Mouse (Mus musculus) yolk sac, embryonic 10.5 days (tissue): Measurements from ENCODE around the gene Cmas.

Experiments used
- DNase-seq: peaks from one replicate; pipeline ENCODE4 v3.0.0-alpha.2; 2017; ENCODE audit warnings: low spot score

Cmas gene

GRCm38 (mm10) chr6:142752331-142753246 lies 3.9 kb upstream of the Cmas start:
- no peak for DNase-seq

DNA sequence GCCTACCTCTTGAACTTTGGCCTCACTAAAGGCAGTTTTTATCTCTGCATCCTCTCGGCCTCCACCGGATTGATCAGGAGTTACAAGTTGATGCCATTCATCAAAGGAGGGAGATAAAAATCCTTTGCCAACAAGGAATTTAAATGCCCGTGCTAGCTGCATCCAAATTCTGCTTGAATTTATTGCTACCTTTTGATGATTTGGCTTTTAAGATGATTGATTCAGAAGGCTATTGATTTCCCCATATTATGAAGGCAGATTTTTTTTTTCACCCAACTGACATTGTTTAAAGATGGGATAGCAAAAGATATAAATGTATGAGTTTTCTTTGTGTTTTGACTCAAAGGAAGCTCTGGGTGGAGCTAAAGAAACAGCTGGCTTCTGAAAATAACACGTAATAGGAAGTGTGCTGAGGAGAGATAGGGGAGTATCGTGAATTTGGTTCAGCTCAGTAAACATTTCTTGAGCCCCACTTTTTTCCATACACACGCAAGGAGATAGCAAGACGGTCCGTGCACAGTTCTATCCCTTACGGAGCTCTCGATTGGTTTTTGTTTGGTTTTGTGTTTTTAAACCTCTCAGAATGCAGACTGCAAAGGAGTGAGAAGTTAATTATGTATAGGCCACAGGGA lies 964 bp downstream of the Cmas start:
- no peak for DNase-seq

DNA sequence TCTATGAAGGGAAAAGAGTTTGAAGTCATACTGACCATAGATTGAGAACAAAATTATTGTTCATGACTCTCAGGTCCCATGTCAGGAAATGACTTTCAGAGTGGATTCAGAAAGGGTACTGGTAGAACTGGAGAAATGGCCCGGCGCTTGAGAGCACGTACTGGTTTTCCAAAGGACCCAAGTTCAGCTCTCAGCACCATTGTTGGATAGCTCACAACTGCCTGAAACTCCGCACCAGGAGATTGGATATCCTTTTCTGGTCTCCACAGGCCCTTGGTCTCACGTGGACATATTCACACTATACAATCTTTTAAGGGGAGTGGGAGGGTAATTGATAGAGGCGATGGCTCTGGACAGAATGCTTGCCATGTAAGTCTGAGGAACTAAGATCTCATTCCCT lies 1.5 kb downstream of the Cmas start:
- no peak for DNase-seq

- DNase-seq = no peak
Observed at GRCm38 (mm10) chr6:142758562-142758961, 2.1 kb downstream of the Cmas start.

- DNase-seq = no peak
Observed at GRCm38 (mm10) chr6:142759633-142760032, 3.1 kb downstream of the Cmas start.

GRCm38 (mm10) chr6:142764933-142765332 lies 8.4 kb downstream of the Cmas start:
- DNase-seq = no peak

DNA sequence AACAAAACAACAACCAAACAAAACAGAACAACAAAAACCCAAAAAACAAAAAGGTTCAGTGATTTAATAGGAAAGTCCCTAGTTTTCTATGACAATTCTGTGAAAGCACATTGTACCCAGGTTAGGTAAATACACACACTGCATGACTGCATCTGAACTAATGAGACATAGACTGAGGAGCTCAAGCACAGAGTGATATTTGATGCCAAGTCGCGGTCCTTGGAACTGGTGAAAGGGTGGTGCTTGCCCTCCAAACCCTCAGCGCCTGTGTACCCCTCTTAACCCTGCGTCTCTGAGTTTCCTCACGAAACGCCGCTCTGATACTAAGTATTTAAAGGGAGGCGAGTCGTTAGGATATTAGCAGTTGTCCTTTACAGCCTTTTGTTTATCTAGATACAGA lies 10.8 kb downstream of the Cmas start:
- no peak for DNase-seq

- DNase-seq = no peak
Observed at GRCm38 (mm10) chr6:142769896-142770295, 13.4 kb downstream of the Cmas start.

DNA sequence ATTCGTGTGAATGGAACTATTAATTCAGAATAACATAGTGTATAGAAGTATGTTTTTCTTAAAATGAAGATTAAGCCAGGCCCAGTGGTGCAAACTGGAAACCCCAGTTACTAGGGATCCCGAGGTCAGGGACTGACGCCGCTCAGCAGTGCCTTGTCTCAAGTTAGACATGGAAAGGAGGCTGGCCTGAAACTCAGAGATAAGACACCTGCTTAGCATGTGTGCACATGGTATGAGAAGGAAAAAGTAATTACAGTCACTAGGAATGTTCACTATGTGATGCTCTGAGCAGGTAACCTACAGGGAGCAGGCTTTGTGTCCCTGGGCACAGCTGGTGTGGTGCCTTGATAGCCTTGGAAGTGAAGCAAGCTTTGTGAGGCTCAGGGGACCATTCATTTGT lies 15.2 kb downstream of the Cmas start:
- DNase-seq = no peak

- DNase-seq = no peak
Observed at GRCm38 (mm10) chr6:142773566-142773965, 17.1 kb downstream of the Cmas start.

- DNase-seq = no peak
Observed at GRCm38 (mm10) chr6:142776935-142777334, 20.4 kb downstream of the Cmas start.

DNA sequence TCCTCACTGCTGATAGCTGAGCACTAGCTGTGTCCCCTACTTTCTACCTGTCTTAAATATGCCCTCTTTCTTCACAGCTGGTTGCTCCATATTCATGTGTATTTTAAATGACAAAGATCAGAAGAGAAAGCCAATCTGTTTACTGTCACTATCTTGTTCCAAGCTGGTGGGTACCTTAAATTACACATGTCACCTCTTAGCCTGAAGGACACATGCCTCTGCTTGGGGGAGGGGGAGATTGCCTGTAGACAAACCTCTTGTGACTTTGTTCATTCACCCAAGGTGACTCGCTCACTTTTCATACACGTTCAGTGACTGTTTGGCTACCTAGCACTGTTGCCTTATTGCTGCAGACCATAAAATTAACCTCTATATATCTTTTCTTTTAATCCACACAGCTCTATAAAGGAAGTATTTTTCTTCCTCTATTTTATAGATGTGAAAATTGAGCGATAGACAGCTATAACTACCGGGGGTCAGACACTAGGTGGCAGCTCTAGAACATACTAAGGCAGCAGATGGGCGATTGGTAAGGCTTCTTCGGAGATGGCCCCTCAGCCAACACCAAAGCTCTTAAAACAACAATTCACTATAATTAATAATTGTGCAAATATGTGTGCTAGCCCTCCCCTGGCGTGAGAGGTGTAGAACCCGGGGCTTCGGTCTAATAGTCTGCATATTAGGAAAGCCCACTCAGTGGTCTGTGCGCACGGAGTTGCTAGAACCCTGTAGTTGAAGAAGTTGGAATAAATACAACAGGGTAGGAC lies 22.7 kb downstream of the Cmas start:
- no peak for DNase-seq

DNA sequence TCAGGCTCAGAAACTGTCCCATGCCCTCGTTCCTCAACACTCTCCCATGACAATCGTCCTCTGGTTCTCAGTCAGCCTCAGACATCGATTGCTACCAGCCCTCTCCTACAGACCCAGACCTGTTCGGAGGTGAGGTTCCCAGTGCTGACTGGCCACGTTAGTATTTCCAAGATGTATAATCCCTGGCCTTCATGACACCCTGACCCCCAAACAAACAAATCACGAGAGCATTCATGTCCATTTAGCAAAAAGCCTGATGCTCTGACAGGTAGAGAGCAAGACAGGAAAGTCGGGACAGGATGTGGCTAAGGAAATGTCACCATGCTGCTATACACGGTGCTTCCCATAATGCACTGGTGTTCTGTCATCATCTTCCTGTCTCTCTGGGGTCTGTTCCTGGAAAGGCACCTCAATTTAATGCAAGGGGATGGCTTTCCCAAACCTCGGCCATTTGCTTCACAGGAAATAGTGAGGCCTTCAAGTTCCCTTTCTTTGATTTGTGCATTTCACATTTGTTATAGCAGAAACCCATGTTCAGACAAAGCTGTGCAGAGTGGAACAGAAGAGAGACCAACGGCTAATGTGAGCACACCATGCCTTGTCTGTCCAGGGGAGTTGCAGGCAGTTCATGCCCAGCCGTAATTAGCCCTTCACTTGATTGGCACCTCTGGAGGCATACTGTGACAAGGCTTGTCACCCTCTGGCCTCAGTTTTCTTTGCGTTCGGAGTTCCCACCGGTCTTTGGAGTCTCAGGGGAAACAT lies 23.5 kb downstream of the Cmas start:
- DNase-seq = no peak

DNA sequence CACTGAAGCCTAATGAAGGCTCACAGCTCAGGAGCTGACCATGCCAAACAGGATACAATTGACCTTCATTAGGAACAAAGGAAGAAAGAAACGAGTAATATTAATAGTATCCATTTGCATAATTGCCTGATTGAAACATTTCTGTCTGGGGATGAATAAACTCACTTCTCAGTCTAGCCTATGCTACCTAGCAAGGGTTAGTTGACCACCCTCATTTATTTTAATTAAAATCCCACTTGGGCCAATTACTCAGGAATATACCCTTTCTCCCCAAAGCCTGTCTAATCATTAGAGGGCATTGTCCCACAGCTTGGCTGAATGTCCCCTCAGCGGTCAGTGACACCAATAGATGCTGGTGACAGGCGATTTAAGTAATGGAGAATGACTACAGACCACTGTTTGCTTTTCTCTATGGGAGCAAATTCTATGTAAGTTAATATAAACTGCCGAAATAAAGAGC lies 24.1 kb downstream of the Cmas start:
- no peak for DNase-seq

DNA sequence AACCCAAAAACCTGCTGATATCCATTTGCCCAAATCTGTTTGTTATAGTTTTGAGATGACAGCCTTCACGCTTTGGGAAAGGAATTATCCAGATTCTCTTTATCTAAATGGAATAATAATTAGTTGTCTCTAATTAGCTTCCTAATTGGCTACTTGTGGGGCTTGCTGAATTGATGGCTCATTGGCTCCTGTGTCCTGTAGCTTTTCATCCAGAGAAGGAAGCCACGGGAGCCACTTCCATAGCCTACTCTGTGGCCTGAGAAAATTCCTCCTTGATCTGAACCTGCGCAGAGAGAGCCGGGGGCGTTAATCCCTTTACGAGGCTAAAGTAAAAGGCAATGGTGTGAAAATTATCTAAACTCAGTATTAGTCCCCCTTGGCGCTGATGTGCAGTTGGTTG lies 24.8 kb downstream of the Cmas start:
- DNase-seq = no peak

- no peak for DNase-seq
Observed at GRCm38 (mm10) chr6:142785343-142785742, 28.9 kb downstream of the Cmas start.

DNA sequence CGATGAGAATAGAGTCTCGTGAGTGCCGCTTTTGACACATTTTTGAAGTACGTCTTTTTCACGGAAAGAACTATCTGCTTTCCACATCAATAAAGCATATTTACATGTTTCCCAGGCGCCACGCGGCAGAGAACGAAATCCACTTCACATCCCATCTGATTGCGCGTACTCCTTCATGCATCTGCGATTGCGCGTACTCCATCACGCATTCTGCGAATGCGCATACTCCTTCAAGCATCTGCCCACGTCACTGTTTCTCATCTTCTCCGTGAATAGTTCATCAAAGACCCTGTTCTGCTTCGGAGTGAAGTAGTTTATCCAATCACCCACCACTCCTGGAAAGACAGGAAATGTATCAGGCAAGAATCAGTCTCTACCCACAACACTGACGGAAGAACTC lies 29.6 kb downstream of the Cmas start:
- DNase-seq = no peak

DNA sequence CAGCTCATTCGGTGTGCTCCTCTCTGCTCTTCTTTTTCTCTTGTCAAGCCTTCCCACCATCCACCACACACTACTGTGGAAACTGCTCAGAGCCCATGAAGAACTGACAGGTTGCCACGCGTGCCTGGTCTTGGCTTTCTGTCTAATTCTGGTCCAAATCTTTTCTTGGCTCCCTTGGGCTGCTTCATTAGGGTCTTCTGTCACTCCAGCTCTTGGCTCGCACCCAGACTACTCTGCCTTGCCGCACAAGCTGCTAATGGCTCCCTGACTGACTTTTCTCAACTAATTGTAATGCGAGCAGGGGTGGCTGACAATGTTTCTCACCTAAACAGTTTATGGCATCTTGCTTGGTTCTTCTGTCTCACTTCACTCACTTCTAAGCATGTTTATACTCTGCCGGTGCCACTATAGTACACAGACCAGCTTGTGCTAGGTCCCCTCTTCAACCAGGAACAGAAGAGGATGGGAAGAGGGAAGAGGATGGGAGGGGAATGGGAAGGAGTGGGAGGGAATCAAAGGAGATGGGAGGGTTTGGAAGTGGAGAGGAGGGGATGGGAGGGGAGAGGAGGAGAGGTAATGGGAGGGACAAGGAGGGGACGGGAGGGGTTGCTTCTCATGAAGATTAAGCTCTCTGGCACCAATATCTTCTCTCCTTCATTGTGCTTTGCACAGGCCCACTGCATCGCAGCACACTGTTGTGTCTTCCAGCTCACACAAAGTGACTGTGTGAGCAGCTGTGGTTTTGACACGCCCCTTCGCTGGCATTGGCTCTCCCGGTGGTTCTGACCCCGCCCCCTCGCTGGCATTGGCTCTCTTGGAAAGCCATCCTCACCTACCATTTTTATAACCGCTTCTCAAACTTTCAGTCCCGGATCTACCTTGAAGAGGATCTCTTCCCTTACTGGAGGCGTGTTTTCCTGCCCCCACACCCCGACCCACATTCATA lies 31.8 kb downstream of the Cmas start:
- DNase-seq = no peak

DNA sequence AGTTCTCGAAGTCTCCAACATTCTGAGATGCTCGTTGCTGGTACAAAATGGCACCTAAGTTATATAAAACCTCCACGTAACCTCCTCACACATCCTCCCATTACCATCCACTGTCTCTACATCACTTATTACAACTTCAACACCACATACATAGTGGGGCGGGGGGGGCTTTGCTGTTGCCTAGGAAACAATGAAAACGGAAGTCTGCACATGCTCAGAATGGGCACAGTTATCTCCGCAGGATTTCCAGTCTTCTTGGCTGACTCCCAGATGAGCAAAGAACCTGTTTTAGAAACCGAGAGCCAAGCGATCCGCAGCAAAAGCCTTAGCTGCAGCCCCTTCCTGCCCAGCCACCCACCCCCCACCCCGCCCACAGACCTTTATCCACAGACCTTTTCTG lies 33.2 kb downstream of the Cmas start:
- DNase-seq = no peak

- DNase-seq = no peak
Observed at GRCm38 (mm10) chr6:142792241-142792968, 35.9 kb downstream of the Cmas start.
